Mouse (Mus musculus): ENCODE results near the gene Klc4. TPM values are rescaled to one million over a fixed set of nuclear protein-coding genes. Genes with fewer than 3 reads are reported as not detected.

Klc4 gene
- polyA plus RNA-seq, 1 experiment = 213 TPM

DNA sequence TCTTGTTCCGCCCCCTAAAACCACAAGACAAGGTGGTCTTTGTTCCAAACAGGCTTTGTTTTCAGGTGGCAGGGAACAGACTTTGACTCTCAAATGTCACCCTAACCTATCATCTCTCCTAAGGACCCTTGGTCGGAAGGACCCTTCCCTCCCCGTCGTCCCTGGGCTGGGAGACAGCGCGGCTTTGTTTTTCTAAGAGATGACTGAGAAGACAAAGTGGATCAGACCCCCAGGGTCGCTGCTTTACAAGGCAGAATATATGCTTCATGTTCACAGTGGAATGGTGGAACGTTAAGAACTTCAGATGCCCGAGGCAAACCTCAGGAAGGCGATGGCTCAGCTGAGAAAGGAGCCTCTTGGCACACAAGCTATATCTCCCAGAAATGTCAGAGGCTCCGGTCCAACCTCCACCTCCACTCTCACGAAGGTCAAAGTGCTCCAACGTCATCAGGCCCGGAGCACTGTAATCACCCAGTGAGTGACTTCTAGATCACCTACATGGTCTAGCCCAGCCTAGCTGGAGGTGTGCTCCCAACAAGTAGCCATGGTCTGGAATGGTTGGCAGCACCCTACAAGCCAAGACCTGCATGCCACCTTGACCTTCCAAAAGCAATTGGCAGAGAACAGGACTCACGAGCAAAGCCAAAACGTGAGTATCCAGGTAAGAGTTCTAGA, 26.0 kb downstream of the Klc4 start:
- no peaks in the 10 kb centered on the region for H3K36me3 ChIP-seq (ENCODE audit: control insufficient read depth, insufficient read depth, low read length)
- H3K27me3 ChIP-seq (ENCODE audit: control insufficient read depth, insufficient read depth, low read length) = no peaks in the 10 kb centered on the region
- peaks cover 6% of the 10 kb centered on the region for H3K4me1 ChIP-seq (ENCODE audit: control insufficient read depth, insufficient read depth, insufficient read length, low read length)
- H3K27ac ChIP-seq (ENCODE audit: insufficient read depth, low read depth, low read length) = no peak overlapping the region
- 61% methylated on average over 16 of the region's 16 CpGs for WGBS
- no peak for TF ChIP-seq POLR2A (IDR thresholded peaks at IDR 0.05; ENCODE audit: low read depth, low read length)
- no peak for TF ChIP-seq CTCF (IDR thresholded peaks at IDR 0.05; ENCODE audit: extremely low read depth, insufficient read length, insufficient replicate concordance, low read depth, low read length)
- no peak overlapping the region for H3K4me3 ChIP-seq (ENCODE audit: low read depth, low read length)

DNA sequence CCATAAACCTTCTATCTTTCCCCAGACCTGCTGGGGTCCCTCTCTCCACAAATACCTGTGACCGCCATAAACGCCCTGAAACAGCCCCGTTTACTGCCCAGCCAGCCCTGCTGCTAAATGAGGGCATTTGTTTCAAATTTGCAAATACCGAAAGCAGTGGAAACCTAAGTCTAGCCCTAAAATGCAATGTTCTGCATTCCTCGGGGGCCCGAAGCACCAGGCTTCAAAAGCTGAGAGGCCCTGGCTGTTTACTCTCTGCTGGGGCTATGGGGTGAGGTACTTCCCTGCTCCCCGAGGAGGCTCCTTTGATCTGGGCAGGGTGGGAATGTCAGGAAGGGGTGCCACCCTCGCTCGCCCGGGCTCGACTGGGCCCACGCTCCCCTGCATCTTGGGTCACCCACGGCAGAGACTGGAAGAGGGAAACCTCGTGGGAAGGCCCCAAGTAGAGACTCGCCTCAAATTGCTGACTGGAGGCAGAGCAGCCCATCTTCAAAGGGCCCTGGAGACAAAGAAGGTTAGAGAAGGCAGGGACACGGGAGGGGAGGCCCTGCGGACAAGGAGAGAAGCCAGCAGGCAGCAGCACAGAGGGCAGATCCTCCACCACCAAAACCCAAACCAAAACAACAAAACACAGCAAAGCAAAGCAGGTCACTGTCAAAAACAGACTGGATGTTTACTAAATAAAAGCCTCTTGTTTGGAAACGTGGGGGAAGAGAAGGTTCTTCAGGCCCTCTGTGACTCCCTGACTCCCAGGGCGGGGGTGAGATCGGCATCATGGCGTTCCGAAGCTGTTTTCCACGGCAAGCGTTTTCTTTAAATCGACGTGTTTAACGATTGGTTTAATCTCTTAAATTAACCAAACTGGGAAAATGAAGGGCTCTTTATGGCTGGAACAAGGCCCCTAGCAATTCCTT, 26.8 kb downstream of the Klc4 start:
- Histone ChIP-seq H3K4me3 (ENCODE audit: low read depth, low read length) (no peak overlapping the region), H3K4me1 (ENCODE audit: control insufficient read depth, insufficient read depth, insufficient read length, low read length) (peaks cover 3% of the 10 kb centered on the region; the same call in 1 of the 2 replicates), H3K27ac (ENCODE audit: insufficient read depth, low read depth, low read length) (0 out of 2 replicates have a peak overlapping the region, but pooled peaks have one; percentile 5), H3K27me3 (ENCODE audit: control insufficient read depth, insufficient read depth, low read length) (no peaks in the 10 kb centered on the region), H3K36me3 (ENCODE audit: control insufficient read depth, insufficient read depth, low read length) (no peaks in the 10 kb centered on the region)
- 61% methylated on average over 27 of the region's 27 CpGs for WGBS
- TF ChIP-seq CTCF (IDR thresholded peaks at IDR 0.05; ENCODE audit: extremely low read depth, insufficient read length, insufficient replicate concordance, low read depth, low read length) (no peak), POLR2A (IDR thresholded peaks at IDR 0.05; ENCODE audit: low read depth, low read length) (no peak)

DNA sequence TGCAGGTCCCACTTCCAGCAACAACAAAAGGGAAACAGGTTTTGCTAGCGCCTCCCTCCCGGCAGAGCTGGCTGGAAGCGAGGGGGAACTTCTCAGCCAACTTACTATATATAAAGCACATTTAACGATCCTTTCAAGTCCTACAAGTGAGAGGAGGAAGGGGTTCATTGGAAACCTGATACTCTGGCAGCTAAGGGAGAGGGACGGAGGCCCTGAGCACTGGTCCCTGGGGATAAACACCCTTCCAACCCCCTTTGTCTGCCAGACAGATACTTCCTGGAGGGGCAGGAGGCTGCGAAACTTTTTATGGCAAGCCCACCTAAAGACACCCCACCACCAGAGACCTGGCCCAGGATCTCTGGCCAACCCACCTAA, 27.4 kb downstream of the Klc4 start:
- Histone ChIP-seq H3K27ac (ENCODE audit: insufficient read depth, low read depth, low read length) (no peak overlapping the region), H3K27me3 (ENCODE audit: control insufficient read depth, insufficient read depth, low read length) (no peaks in the 10 kb centered on the region), H3K4me3 (ENCODE audit: low read depth, low read length) (no peak overlapping the region), H3K36me3 (ENCODE audit: control insufficient read depth, insufficient read depth, low read length) (no peaks in the 10 kb centered on the region), H3K4me1 (ENCODE audit: control insufficient read depth, insufficient read depth, insufficient read length, low read length) (peaks cover 3% of the 10 kb centered on the region; the same call in 1 of the 2 replicates)
- 76% methylated on average over 6 of the region's 6 CpGs for WGBS
- TF ChIP-seq CTCF (IDR thresholded peaks at IDR 0.05; ENCODE audit: extremely low read depth, insufficient read length, insufficient replicate concordance, low read depth, low read length) (no peak), POLR2A (IDR thresholded peaks at IDR 0.05; ENCODE audit: low read depth, low read length) (no peak)

DNA sequence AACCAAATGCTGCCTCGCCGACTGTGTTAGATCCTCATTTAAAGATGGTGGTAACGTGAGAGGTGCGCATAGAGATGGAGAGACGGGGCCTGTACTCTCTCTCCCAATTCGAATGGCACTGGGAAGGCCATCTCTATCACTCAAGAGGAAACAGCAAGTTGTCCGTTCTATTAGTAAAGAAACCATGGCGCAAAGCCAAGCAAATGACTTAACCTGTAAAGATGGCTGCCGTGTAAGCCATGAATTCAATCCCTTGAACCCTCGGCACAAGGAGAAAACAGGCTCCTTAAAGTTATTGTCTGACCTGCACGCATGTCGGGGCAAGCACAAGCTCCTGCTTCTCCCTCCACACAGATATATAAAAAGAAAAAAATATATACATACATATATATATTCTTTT, 28.0 kb downstream of the Klc4 start:
- TF ChIP-seq CTCF (IDR thresholded peaks at IDR 0.05; ENCODE audit: extremely low read depth, insufficient read length, insufficient replicate concordance, low read depth, low read length) (no peak), POLR2A (IDR thresholded peaks at IDR 0.05; ENCODE audit: low read depth, low read length) (no peak)
- 71% methylated on average over 12 of the region's 12 CpGs for WGBS
- H3K27ac ChIP-seq (ENCODE audit: insufficient read depth, low read depth, low read length) = no peak overlapping the region
- no peak overlapping the region for H3K4me3 ChIP-seq (ENCODE audit: low read depth, low read length)
- no peaks in the 10 kb centered on the region for H3K27me3 ChIP-seq (ENCODE audit: control insufficient read depth, insufficient read depth, low read length)
- H3K36me3 ChIP-seq (ENCODE audit: control insufficient read depth, insufficient read depth, low read length) = no peaks in the 10 kb centered on the region
- H3K4me1 ChIP-seq (ENCODE audit: control insufficient read depth, insufficient read depth, insufficient read length, low read length) = peaks cover 3% of the 10 kb centered on the region; the same call in 1 of the 2 replicates

DNA sequence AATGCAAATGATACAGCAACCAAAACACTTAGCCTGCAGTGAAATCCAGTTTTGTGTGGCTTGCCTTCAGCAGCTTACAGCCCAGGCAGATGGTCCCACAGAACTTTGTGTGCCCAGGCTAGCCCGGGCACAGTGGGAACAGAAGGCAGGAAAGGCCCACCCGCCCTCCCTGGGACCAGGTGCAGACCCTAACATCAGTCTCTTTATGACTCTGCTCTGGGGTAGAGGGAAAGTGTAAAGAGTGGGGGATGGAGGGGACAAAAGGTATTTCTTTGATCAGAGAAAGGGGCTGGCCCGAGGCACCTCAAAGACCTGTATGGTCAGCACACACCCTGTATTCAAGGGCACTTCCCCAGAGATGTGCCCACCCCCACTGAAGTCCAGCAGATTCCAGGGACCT, 32.6 kb downstream of the Klc4 start:
- WGBS = 69% methylated on average over 3 of the region's 3 CpGs
- no peak overlapping the region for H3K4me3 ChIP-seq (ENCODE audit: low read depth, low read length)
- H3K27me3 ChIP-seq (ENCODE audit: control insufficient read depth, insufficient read depth, low read length) = no peaks in the 10 kb centered on the region
- H3K36me3 ChIP-seq (ENCODE audit: control insufficient read depth, insufficient read depth, low read length) = no peaks in the 10 kb centered on the region
- no peaks in the 10 kb centered on the region for H3K4me1 ChIP-seq (ENCODE audit: control insufficient read depth, insufficient read depth, insufficient read length, low read length)
- no peak for TF ChIP-seq POLR2A (IDR thresholded peaks at IDR 0.05; ENCODE audit: low read depth, low read length)
- no peak for TF ChIP-seq CTCF (IDR thresholded peaks at IDR 0.05; ENCODE audit: extremely low read depth, insufficient read length, insufficient replicate concordance, low read depth, low read length)
- H3K27ac ChIP-seq (ENCODE audit: insufficient read depth, low read depth, low read length) = no peak overlapping the region

DNA sequence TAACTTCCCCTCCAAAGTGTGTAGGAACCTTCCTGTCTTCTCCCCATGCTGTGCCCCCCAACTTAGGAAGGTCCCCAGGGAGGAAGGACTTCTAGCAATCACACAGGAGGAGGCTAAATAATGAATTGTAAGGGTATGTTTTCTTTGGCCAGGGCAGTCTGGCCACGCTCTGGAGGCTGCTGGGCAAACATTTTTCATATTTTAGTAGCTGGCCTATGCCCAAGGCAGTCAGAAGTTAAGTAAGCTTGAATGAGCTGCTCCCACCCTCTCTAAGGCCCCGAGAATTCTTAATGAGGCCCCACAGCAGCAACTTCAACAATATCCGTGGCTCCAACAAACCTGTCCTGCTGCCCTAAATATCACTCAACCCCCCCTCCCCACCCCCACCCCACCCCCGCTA, 33.0 kb downstream of the Klc4 start:
- TF ChIP-seq CTCF (IDR thresholded peaks at IDR 0.05; ENCODE audit: extremely low read depth, insufficient read length, insufficient replicate concordance, low read depth, low read length) (no peak), POLR2A (IDR thresholded peaks at IDR 0.05; ENCODE audit: low read depth, low read length) (no peak)
- no peak overlapping the region for H3K4me3 ChIP-seq (ENCODE audit: low read depth, low read length)
- no peak overlapping the region for H3K27ac ChIP-seq (ENCODE audit: insufficient read depth, low read depth, low read length)
- WGBS = 54% methylated on average over 4 of the region's 4 CpGs
- H3K27me3 ChIP-seq (ENCODE audit: control insufficient read depth, insufficient read depth, low read length) = no peaks in the 10 kb centered on the region
- H3K36me3 ChIP-seq (ENCODE audit: control insufficient read depth, insufficient read depth, low read length) = no peaks in the 10 kb centered on the region
- no peaks in the 10 kb centered on the region for H3K4me1 ChIP-seq (ENCODE audit: control insufficient read depth, insufficient read depth, insufficient read length, low read length)

GRCm38 (mm10) chr17:46612189-46612588, 33.6 kb downstream of the Klc4 start:
- Histone ChIP-seq H3K27ac (ENCODE audit: insufficient read depth, low read depth, low read length) (no peak overlapping the region), H3K4me3 (ENCODE audit: low read depth, low read length) (no peak overlapping the region), H3K36me3 (ENCODE audit: control insufficient read depth, insufficient read depth, low read length) (no peaks in the 10 kb centered on the region), H3K4me1 (ENCODE audit: control insufficient read depth, insufficient read depth, insufficient read length, low read length) (no peaks in the 10 kb centered on the region), H3K27me3 (ENCODE audit: control insufficient read depth, insufficient read depth, low read length) (no peaks in the 10 kb centered on the region)
- WGBS = 64% methylated on average over 2 of the region's 2 CpGs
- TF ChIP-seq CTCF (IDR thresholded peaks at IDR 0.05; ENCODE audit: extremely low read depth, insufficient read length, insufficient replicate concordance, low read depth, low read length) = no peak
